Mouse (Mus musculus) neural tube, embryonic 13.5 days (tissue): ENCODE results near the gene Folr1. TPM values are rescaled to one million over a fixed set of nuclear protein-coding genes. Genes with fewer than 3 reads are reported as not detected.

Experiments used
- ATAC-seq: fragments of 200-750 bp; cut with Nextera tagmentation; 2 replicates; pipeline ENCODE4 v1.8.0; 2017; ENCODE audit warnings: low read depth, mild to moderate bottlenecking, moderate TSS enrichment, moderate library complexity
- H3K27ac ChIP-seq: fragments of 300-500 bp; sonication (generic); replicated peaks from 2 replicates; pipeline ENCODE4 v1.5.1; 2015; ENCODE audit warnings: moderate library complexity, mild to moderate bottlenecking, inconsistent platforms
- H3K27me3 ChIP-seq: fragments of 300-500 bp; sonication (generic); 2 replicates; pipeline ENCODE4 v1.6.1; 2015; ENCODE audit warnings: mild to moderate bottlenecking, inconsistent platforms
- H3K36me3 ChIP-seq: fragments of 300-500 bp; sonication (generic); 2 replicates; pipeline ENCODE4 v1.6.1; 2015; ENCODE audit warnings: mild to moderate bottlenecking, inconsistent platforms
- H3K4me1 ChIP-seq: fragments of 300-500 bp; sonication (generic); replicated peaks from 2 replicates; pipeline ENCODE4 v1.6.1; 2015; ENCODE audit warnings: inconsistent platforms
- H3K4me2 ChIP-seq: fragments of 300-500 bp; sonication (generic); 2 replicates; pipeline ENCODE4 v1.6.1; 2015; ENCODE audit warnings: inconsistent platforms, mild to moderate bottlenecking, moderate library complexity
- H3K4me3 ChIP-seq: fragments of 300-500 bp; sonication (generic); 2 replicates; pipeline ENCODE4 v1.5.1; 2015; ENCODE audit warnings: mild to moderate bottlenecking, inconsistent platforms
- H3K9ac ChIP-seq: fragments of 300-500 bp; sonication (generic); 2 replicates; pipeline ENCODE4 v1.6.1; 2015; ENCODE audit warnings: moderate library complexity, mild to moderate bottlenecking, inconsistent platforms
- H3K9me3 ChIP-seq: fragments of 300-500 bp; sonication (generic); 2 replicates; pipeline ENCODE4 v1.6.1; 2016; ENCODE audit warnings: inconsistent platforms
- WGBS: fragments of 180-500 bp; shearing (Covaris S2); methylation state at CpG from one replicate; pipeline ENCODE4 v1.1.7; 2015; 5-methylcytosine and 5-hydroxymethylcytosine counted together
- polyA plus RNA-seq: library from polyadenylated mRNA; unstranded; fragments of >200 nt; fragmentation: Nextera tagmentation; extraction: Ambion mirVana; gene quantifications from 2 replicates; pipeline ENCODE4 v1.2.1, GENCODE M21; 2015

Gene Folr1
- polyA plus RNA-seq, 1 experiment from 2014 or later = 0.77 TPM

GRCm38 (mm10) chr7:101867482-101867881 is 3.1 kb downstream of the Folr1 start:
- Histone ChIP-seq H3K9ac (no peak overlapping the region), H3K27me3 (no peaks in the 10 kb centered on the region), H3K36me3 (no peaks in the 10 kb centered on the region), H3K9me3 (no peaks in the 10 kb centered on the region), H3K4me3 (no peak overlapping the region), H3K4me1 (no peaks in the 10 kb centered on the region), H3K4me2 (no peak overlapping the region), H3K27ac (no peak overlapping the region)
- WGBS = 97% methylated on average over 4 of the region's 4 CpGs
- no peak for ATAC-seq

- WGBS = 82% methylated on average over 11 of the region's 11 CpGs
- no peaks in the 10 kb centered on the region for H3K36me3 ChIP-seq
- no peak for ATAC-seq
- H3K4me2 ChIP-seq = no peak overlapping the region
- no peaks in the 10 kb centered on the region for H3K27me3 ChIP-seq
- H3K4me3 ChIP-seq = no peak overlapping the region
- no peaks in the 10 kb centered on the region for H3K4me1 ChIP-seq
- no peak overlapping the region for H3K27ac ChIP-seq
- no peaks in the 10 kb centered on the region for H3K9me3 ChIP-seq
- H3K9ac ChIP-seq = no peak overlapping the region
Measured at GRCm38 (mm10) chr7:101866491-101867265, 3.9 kb downstream of the Folr1 start.

- H3K9me3 ChIP-seq = no peaks in the 10 kb centered on the region
- H3K4me1 ChIP-seq = no peaks in the 10 kb centered on the region
- no peak within 1 kb of the TSS for H3K4me2 ChIP-seq
- 77% methylated on average over 3 of the region's 3 CpGs for WGBS
- H3K36me3 ChIP-seq = no peaks in the 10 kb centered on the region
- no peak within 1 kb of the TSS for H3K9ac ChIP-seq
- H3K27me3 ChIP-seq = no peaks in the 10 kb centered on the region
- no peak within 1 kb of the TSS for H3K4me3 ChIP-seq
- H3K27ac ChIP-seq = no peak within 1 kb of the TSS
- ATAC-seq = no peak
Measured at GRCm38 (mm10) chr7:101863415-101863814, 7.2 kb downstream of the Folr1 start, which contains the start of gene Anapc15. Anapc15 (plus strand) TSS chr7:101863715.

- Histone ChIP-seq H3K9me3 (no peaks in the 10 kb centered on the region), H3K27me3 (no peaks in the 10 kb centered on the region), H3K36me3 (no peaks in the 10 kb centered on the region), H3K4me1 (no peaks in the 10 kb centered on the region), H3K9ac (no peak overlapping the region), H3K27ac (no peak overlapping the region), H3K4me2 (no peak overlapping the region), H3K4me3 (no peak overlapping the region)
- no peak for ATAC-seq
- WGBS = 82% methylated on average over 3 of the region's 3 CpGs
Measured at GRCm38 (mm10) chr7:101862291-101862690, 8.3 kb downstream of the Folr1 start.

- H3K36me3 ChIP-seq = no peaks in the 10 kb centered on the region
- no peak overlapping the region for H3K4me3 ChIP-seq
- no peak overlapping the region for H3K4me2 ChIP-seq
- H3K27me3 ChIP-seq = no peaks in the 10 kb centered on the region
- no peak for ATAC-seq
- no peak overlapping the region for H3K9ac ChIP-seq
- no peaks in the 10 kb centered on the region for H3K9me3 ChIP-seq
- no peak overlapping the region for H3K27ac ChIP-seq
- no peaks in the 10 kb centered on the region for H3K4me1 ChIP-seq
Measured at GRCm38 (mm10) chr7:101860978-101861377, 9.6 kb downstream of the Folr1 start.

GRCm38 (mm10) chr7:101858362-101858761 is 12.2 kb downstream of the Folr1 start:
- no peak for ATAC-seq
- Histone ChIP-seq H3K4me2 (no peak overlapping the region), H3K4me1 (no peaks in the 10 kb centered on the region), H3K27ac (no peak overlapping the region), H3K36me3 (no peaks in the 10 kb centered on the region), H3K4me3 (no peak overlapping the region), H3K27me3 (no peaks in the 10 kb centered on the region), H3K9me3 (no peaks in the 10 kb centered on the region), H3K9ac (0 out of 2 replicates have a peak overlapping the region, but pooled peaks have one; percentile 5)
- WGBS = 85% methylated on average over 9 of the region's 9 CpGs

- Histone ChIP-seq H3K9ac (no peak within 1 kb of the TSS), H3K27ac (no peak within 1 kb of the TSS), H3K9me3 (no peaks in the 10 kb centered on the region), H3K4me1 (no peaks in the 10 kb centered on the region), H3K36me3 (no peaks in the 10 kb centered on the region), H3K27me3 (no peaks in the 10 kb centered on the region), H3K4me2 (no peak within 1 kb of the TSS), H3K4me3 (no peak within 1 kb of the TSS)
- ATAC-seq = no peak
- WGBS = 92% methylated on average over 4 of the region's 4 CpGs
Measured at GRCm38 (mm10) chr7:101857094-101857493, 13.5 kb downstream of the Folr1 start, which contains the start of gene Folr2. Folr2 (minus strand) TSS chr7:101857194.

- H3K36me3 ChIP-seq = no peaks in the 10 kb centered on the region
- no peak for ATAC-seq
- H3K4me2 ChIP-seq = no peak overlapping the region
- H3K27ac ChIP-seq = no peak overlapping the region
- 88% methylated on average over 2 of the region's 2 CpGs for WGBS
- no peaks in the 10 kb centered on the region for H3K27me3 ChIP-seq
- H3K9ac ChIP-seq = no peak overlapping the region
- no peaks in the 10 kb centered on the region for H3K4me1 ChIP-seq
- no peak overlapping the region for H3K4me3 ChIP-seq
- no peaks in the 10 kb centered on the region for H3K9me3 ChIP-seq
Measured at GRCm38 (mm10) chr7:101853816-101854215, 16.8 kb downstream of the Folr1 start.

- Histone ChIP-seq H3K4me2 (no peak overlapping the region), H3K9ac (no peak overlapping the region), H3K27me3 (no peaks in the 10 kb centered on the region), H3K36me3 (no peaks in the 10 kb centered on the region), H3K27ac (no peak overlapping the region), H3K4me3 (no peak overlapping the region), H3K4me1 (no peaks in the 10 kb centered on the region), H3K9me3 (no peaks in the 10 kb centered on the region)
- no peak for ATAC-seq
- 86% methylated on average over 6 of the region's 6 CpGs for WGBS
Measured at GRCm38 (mm10) chr7:101852846-101853245, 17.7 kb downstream of the Folr1 start.

- no peak overlapping the region for H3K9ac ChIP-seq
- H3K9me3 ChIP-seq = no peaks in the 10 kb centered on the region
- H3K4me2 ChIP-seq = no peak overlapping the region
- H3K4me1 ChIP-seq = no peaks in the 10 kb centered on the region
- no peak overlapping the region for H3K4me3 ChIP-seq
- ATAC-seq = no peak
- 88% methylated on average over 6 of the region's 6 CpGs for WGBS
- no peaks in the 10 kb centered on the region for H3K27me3 ChIP-seq
- H3K27ac ChIP-seq = no peak overlapping the region
- no peaks in the 10 kb centered on the region for H3K36me3 ChIP-seq
Measured at GRCm38 (mm10) chr7:101851689-101852088, 18.9 kb downstream of the Folr1 start.

GRCm38 (mm10) chr7:101847934-101848333 is 22.7 kb downstream of the Folr1 start:
- Histone ChIP-seq H3K27me3 (no peaks in the 10 kb centered on the region), H3K27ac (no peak overlapping the region), H3K4me3 (no peak overlapping the region), H3K36me3 (no peaks in the 10 kb centered on the region), H3K4me1 (no peaks in the 10 kb centered on the region), H3K9ac (no peak overlapping the region), H3K4me2 (no peak overlapping the region), H3K9me3 (no peaks in the 10 kb centered on the region)
- ATAC-seq = no peak
- WGBS = 92% methylated on average over 1 of the region's 1 CpGs

- Histone ChIP-seq H3K4me2 (no peak overlapping the region), H3K36me3 (no peaks in the 10 kb centered on the region), H3K27ac (no peak overlapping the region), H3K9ac (no peak overlapping the region), H3K27me3 (no peaks in the 10 kb centered on the region; the same call in 1 of the 2 replicates), H3K4me3 (no peak overlapping the region), H3K4me1 (no peaks in the 10 kb centered on the region), H3K9me3 (no peaks in the 10 kb centered on the region)
- ATAC-seq = no peak
- WGBS = 75% methylated on average over 6 of the region's 6 CpGs
Measured at GRCm38 (mm10) chr7:101844186-101844585, 26.4 kb downstream of the Folr1 start.
